Mouse (Mus musculus): ENCODE data around the gene Syp.

DNA sequence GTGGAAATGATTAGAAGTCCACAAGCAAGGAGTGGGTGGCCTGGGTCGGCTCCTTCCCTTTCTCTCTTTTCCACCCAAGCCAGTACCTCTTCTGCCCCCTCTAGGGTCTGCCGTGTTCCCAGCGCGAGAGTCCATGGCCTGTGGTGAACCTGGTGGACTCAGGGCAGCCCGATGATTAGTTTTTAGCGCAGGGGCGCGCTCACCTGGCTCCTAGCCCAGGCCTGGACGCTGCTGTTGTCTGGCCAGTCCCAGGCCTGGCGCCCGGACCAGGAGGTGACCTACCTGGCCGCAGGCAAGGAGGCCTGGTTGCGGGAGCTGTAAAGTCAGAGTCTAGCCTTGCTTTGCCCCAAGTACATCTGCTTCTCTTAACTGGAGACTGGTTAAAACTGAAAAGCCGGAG is 42.6 kb downstream of the Syp start, which contains the start of gene Magix:
- TF ChIP-seq CTCF (IDR thresholded peaks at IDR 0.05; ENCODE audit: control insufficient read depth, insufficient read depth, insufficient replicate concordance, low read depth, low read length) (no peak), POLR2A (IDR thresholded peaks at IDR 0.05; ENCODE audit: control insufficient read depth, low read depth, low read length) (no peak)

All from testis, adult 2 months (tissue).